Mouse (Mus musculus) liver, adult 2 months (tissue): ENCODE measurements around the gene Tedc2.

Experiments
- CTCF ChIP-seq: fragments of 200-500 bp; IDR thresholded peaks from 2 replicates; pipeline ENCODE4 v1.5.1; 2011; ENCODE audit warnings: low read depth, low read length, control low read depth
- POLR2A ChIP-seq: fragments of 200-500 bp; IDR thresholded peaks from 2 replicates; pipeline ENCODE4 v1.6.1; 2011; ENCODE audit warnings: low read length, control low read depth; ENCODE audit not compliant: insufficient read depth; ENCODE audit errors: extremely low read depth

DNA sequence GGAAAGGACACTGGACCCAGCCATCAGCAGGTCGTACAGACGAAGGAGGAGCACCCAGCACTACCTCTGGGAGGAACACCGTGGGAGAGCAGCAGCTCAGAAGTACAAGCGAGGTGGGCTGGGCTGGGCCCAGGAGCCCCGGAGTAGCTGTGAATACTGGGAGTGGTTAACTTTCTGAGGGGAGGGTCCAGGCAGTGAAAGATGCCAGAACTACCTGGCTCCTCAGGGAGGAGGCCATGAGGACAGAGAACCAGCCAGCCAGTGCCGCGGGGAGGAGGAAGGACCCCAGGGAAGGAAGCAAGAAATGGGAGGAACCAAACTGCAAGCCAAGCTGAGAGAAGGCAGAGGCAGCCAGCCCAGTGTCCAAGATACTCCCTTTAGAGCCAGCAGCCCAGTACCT is 7.3 kb upstream of the Tedc2 start:
- no peak for TF ChIP-seq POLR2A
- TF ChIP-seq CTCF = no peak
